Mouse (Mus musculus): ENCODE data around the gene Cacng3.

The Cacng3 gene

GRCm38 (mm10) chr7:122670442-122670872 is at the start of gene Cacng3:
Cacng3 (plus strand) TSS chr7:122670492.
- DNase-seq (ENCODE audit: low spot score in 2 of 2), result no peak

GRCm38 (mm10) chr7:122622125-122622774 is 48.0 kb upstream of the Cacng3 start:
- no peak for DNase-seq (ENCODE audit: low spot score in 2 of 2)

- DNase-seq (ENCODE audit: low spot score in 2 of 2), result no peak
Measured at GRCm38 (mm10) chr7:122623753-122624152, 46.5 kb upstream of the Cacng3 start.

GRCm38 (mm10) chr7:122628050-122628449 is 42.2 kb upstream of the Cacng3 start:
- no peak for DNase-seq (ENCODE audit: low spot score in 2 of 2)

- DNase-seq (ENCODE audit: low spot score in 2 of 2), result no peak
Measured at GRCm38 (mm10) chr7:122630386-122630785, 39.9 kb upstream of the Cacng3 start.

- DNase-seq (ENCODE audit: low spot score in 2 of 2), result no peak
Measured at GRCm38 (mm10) chr7:122631151-122631550, 39.1 kb upstream of the Cacng3 start.

- DNase-seq (ENCODE audit: low spot score in 2 of 2), result peak in 1 of 2 experiments; percentile 19
Measured at GRCm38 (mm10) chr7:122632946-122633345, 37.3 kb upstream of the Cacng3 start.

GRCm38 (mm10) chr7:122633463-122633862 is 36.8 kb upstream of the Cacng3 start:
- DNase-seq (ENCODE audit: low spot score in 2 of 2), result no peak

- DNase-seq (ENCODE audit: low spot score in 2 of 2), result no peak
Measured at GRCm38 (mm10) chr7:122643676-122644075, 26.6 kb upstream of the Cacng3 start.

GRCm38 (mm10) chr7:122649306-122649705 is 21.0 kb upstream of the Cacng3 start:
- DNase-seq (ENCODE audit: low spot score in 2 of 2), result no peak

GRCm38 (mm10) chr7:122652523-122652922 is 17.8 kb upstream of the Cacng3 start:
- no peak for DNase-seq (ENCODE audit: low spot score in 2 of 2)

GRCm38 (mm10) chr7:122656671-122657070 is 13.6 kb upstream of the Cacng3 start:
- DNase-seq (ENCODE audit: low spot score in 2 of 2), result no peak

- no peak for DNase-seq (ENCODE audit: low spot score in 2 of 2)
Measured at GRCm38 (mm10) chr7:122657423-122658126, 12.7 kb upstream of the Cacng3 start.

- DNase-seq (ENCODE audit: low spot score in 2 of 2), result no peak
Measured at GRCm38 (mm10) chr7:122665311-122666049, 4.8 kb upstream of the Cacng3 start.

GRCm38 (mm10) chr7:122667903-122668302 is 2.4 kb upstream of the Cacng3 start:
- DNase-seq (ENCODE audit: low spot score in 2 of 2), result no peak

- DNase-seq (ENCODE audit: low spot score in 2 of 2), result peak; percentile 40 to 86
Measured at GRCm38 (mm10) chr7:122670873-122671641, 765 bp downstream of the Cacng3 start.

GRCm38 (mm10) chr7:122672981-122673380 is 2.7 kb downstream of the Cacng3 start:
- DNase-seq (ENCODE audit: low spot score in 2 of 2), result no peak

GRCm38 (mm10) chr7:122675207-122675606 is 4.9 kb downstream of the Cacng3 start:
- DNase-seq (ENCODE audit: low spot score in 2 of 2), result no peak

GRCm38 (mm10) chr7:122701751-122702150 is 31.5 kb downstream of the Cacng3 start:
- DNase-seq (ENCODE audit: low spot score in 2 of 2), result no peak

- DNase-seq (ENCODE audit: low spot score in 2 of 2), result no peak
Measured at GRCm38 (mm10) chr7:122702443-122702842, 32.2 kb downstream of the Cacng3 start.

- DNase-seq (ENCODE audit: low spot score in 2 of 2), result no peak
Measured at GRCm38 (mm10) chr7:122706736-122707135, 36.4 kb downstream of the Cacng3 start.

- DNase-seq (ENCODE audit: low spot score in 2 of 2), result no peak
Measured at GRCm38 (mm10) chr7:122716299-122716698, 46.0 kb downstream of the Cacng3 start.

All from spleen, postnatal 10 days (tissue).